Mouse (Mus musculus): ENCODE measurements around the gene Alkbh3. TPM values are rescaled to one million over a fixed set of nuclear protein-coding genes. Genes with fewer than 3 reads are reported as not detected.

The Alkbh3 gene
- total and polyA plus RNA-seq, 3 experiments, result 25.4 to 62.0 (median 29.0) TPM

- ATAC-seq (ENCODE audit: extremely low read depth, insufficient number of reproducible peaks, low FRiP score, poor library complexity, severe bottlenecking) (no peak), DNase-seq (ENCODE audit: low spot score) (no peak)
- no peak for TF ChIP-seq GATA1 (IDR thresholded peaks at IDR 0.05; ENCODE audit: borderline replicate concordance, low read length)
- Histone ChIP-seq H3K27me3 (ENCODE audit: insufficient read depth, low read length) (peaks cover 2% of the 10 kb centered on the region; the same call in 1 of the 2 replicates), H3K36me3 (replicated peaks) (no peaks in the 10 kb centered on the region), H3K4me1 (ENCODE audit: insufficient read depth, low read depth, low read length) (no peaks in the 10 kb centered on the region), H3K4me3 (ENCODE audit: low read depth, low read length) (no peak overlapping the region), H3K9me3 (replicated peaks) (peaks cover 13% of the 10 kb centered on the region)
Observed at GRCm38 (mm10) chr2:93957785-93958175, 52.8 kb downstream of the Alkbh3 start.

DNA sequence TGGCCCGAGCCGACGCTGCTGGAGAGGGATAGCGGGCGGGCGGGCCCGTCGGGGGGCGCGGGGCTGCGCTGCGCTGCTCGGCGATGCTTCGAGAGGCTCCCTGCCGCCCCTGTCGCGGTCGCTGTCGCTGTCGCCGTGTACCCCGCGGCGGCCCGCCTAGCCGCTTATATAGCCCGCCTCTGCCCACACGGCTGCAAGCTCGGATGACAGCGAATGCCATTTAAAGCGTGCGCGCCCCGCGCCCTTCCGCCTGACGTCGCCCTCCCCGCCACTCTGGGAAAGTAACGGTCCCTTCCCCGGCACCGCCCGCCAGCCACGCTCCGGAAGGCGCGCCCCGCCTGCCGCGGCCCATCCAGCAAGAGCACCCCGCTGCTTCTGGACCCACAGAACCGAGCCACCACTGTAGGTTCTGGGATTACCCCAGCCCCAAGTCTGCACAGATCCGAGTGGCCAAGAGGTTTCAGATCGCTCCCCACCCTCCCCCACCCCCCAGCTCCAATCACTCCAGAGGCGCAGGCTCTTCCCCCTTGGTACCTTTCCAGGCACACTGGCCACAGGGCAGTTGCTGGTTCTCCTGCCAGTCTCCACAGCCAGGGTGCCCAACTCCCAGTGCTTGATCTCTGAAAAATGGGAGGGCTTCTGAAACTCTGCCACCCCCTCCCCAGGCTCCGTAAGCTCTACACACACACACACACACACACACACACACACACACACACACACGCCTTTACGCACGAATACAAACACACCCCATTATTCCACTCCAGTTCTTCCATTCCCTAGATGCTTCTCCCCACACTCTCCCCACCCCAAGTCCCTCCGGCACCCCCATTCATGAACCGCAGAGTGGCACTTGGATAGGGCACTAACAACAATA lies 53.5 kb downstream of the Alkbh3 start, which contains the start of gene Gm13889:
TSS of gene Gm13889 (minus strand) at position 294 of the 877 bp plus-strand sequence.
- TF ChIP-seq TAL1 (conservative IDR thresholded peaks at IDR 0.05; ENCODE audit: low read depth, low read length) (no peak), CTCF (IDR thresholded peaks at IDR 0.05; ENCODE audit: low read depth, low read length) (no peak), GATA1 (IDR thresholded peaks at IDR 0.05; ENCODE audit: borderline replicate concordance, low read length) (no peak), GATA2 (IDR thresholded peaks at IDR 0.05; ENCODE audit: borderline replicate concordance, low read depth, low read length) (no peak), POLR2AphosphoS5 (IDR thresholded peaks at IDR 0.05; ENCODE audit: insufficient replicate concordance, low read depth, low read length) (no peak)
- Histone ChIP-seq H3K4me1 (ENCODE audit: insufficient read depth, low read depth, low read length) (no peaks in the 10 kb centered on the region), H3K36me3 (replicated peaks) (no peaks in the 10 kb centered on the region), H3K4me3 (ENCODE audit: low read depth, low read length) (no peak within 1 kb of the TSS; the same call in 1 of the 2 replicates), H3K9me3 (replicated peaks) (peaks cover 13% of the 10 kb centered on the region), H3K27me3 (ENCODE audit: insufficient read depth, low read length) (peaks cover 2% of the 10 kb centered on the region; the same call in 1 of the 2 replicates)
- DNase-seq (ENCODE audit: low spot score), result no peak
- no peak for ATAC-seq (ENCODE audit: extremely low read depth, insufficient number of reproducible peaks, low FRiP score, poor library complexity, severe bottlenecking)

- no peak for TF ChIP-seq GATA1 (IDR thresholded peaks at IDR 0.05; ENCODE audit: borderline replicate concordance, low read length)
- TF ChIP-seq TAL1 (conservative IDR thresholded peaks at IDR 0.05; ENCODE audit: low read depth, low read length), result no peak
- TF ChIP-seq POLR2AphosphoS5 (IDR thresholded peaks at IDR 0.05; ENCODE audit: insufficient replicate concordance, low read depth, low read length), result no peak
- TF ChIP-seq GATA2 (IDR thresholded peaks at IDR 0.05; ENCODE audit: borderline replicate concordance, low read depth, low read length), result no peak
- TF ChIP-seq CTCF (IDR thresholded peaks at IDR 0.05; ENCODE audit: low read depth, low read length), result no peak
- DNase-seq (ENCODE audit: low spot score) (no peak), ATAC-seq (ENCODE audit: extremely low read depth, insufficient number of reproducible peaks, low FRiP score, poor library complexity, severe bottlenecking) (no peak)
- peaks cover 13% of the 10 kb centered on the region for H3K9me3 ChIP-seq (replicated peaks)
- H3K4me1 ChIP-seq (ENCODE audit: insufficient read depth, low read depth, low read length), result no peaks in the 10 kb centered on the region
- H3K4me3 ChIP-seq (ENCODE audit: low read depth, low read length), result no peak overlapping the region; the same call in 1 of the 2 replicates
- no peaks in the 10 kb centered on the region for H3K36me3 ChIP-seq (replicated peaks)
- H3K27me3 ChIP-seq (ENCODE audit: insufficient read depth, low read length), result peaks cover 2% of the 10 kb centered on the region; the same call in 1 of the 2 replicates
Observed at GRCm38 (mm10) chr2:93956331-93956801, 54.2 kb downstream of the Alkbh3 start.

DNA sequence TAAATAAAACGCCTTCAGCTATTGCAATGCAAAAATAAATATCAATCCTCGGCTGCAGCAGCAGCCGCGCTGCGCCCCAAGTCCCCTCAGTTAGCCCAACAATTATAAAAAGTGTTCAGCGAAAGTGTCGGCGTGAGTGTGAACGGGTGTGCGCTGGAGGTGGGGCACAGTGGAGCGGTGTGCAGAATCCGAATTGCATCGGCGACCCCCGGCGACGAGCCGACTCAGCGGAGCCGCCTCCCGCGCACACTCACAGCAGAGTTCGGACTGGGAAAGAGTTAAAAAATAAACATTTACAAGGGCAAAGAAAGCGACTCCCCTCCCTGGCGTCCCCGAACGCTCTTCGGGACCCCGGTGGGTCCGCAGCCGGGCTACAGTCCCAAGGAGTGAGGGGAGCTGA lies 54.7 kb downstream of the Alkbh3 start:
- Histone ChIP-seq H3K9me3 (replicated peaks) (peaks cover 13% of the 10 kb centered on the region), H3K36me3 (replicated peaks) (no peaks in the 10 kb centered on the region), H3K27me3 (ENCODE audit: insufficient read depth, low read length) (peaks cover 2% of the 10 kb centered on the region; the same call in 1 of the 2 replicates), H3K4me3 (ENCODE audit: low read depth, low read length) (no peak overlapping the region), H3K4me1 (ENCODE audit: insufficient read depth, low read depth, low read length) (no peaks in the 10 kb centered on the region)
- ATAC-seq (ENCODE audit: extremely low read depth, insufficient number of reproducible peaks, low FRiP score, poor library complexity, severe bottlenecking) (no peak), DNase-seq (ENCODE audit: low spot score) (no peak)
- TF ChIP-seq GATA2 (IDR thresholded peaks at IDR 0.05; ENCODE audit: borderline replicate concordance, low read depth, low read length) (no peak), CTCF (IDR thresholded peaks at IDR 0.05; ENCODE audit: low read depth, low read length) (no peak), GATA1 (IDR thresholded peaks at IDR 0.05; ENCODE audit: borderline replicate concordance, low read length) (no peak), TAL1 (conservative IDR thresholded peaks at IDR 0.05; ENCODE audit: low read depth, low read length) (no peak), POLR2AphosphoS5 (IDR thresholded peaks at IDR 0.05; ENCODE audit: insufficient replicate concordance, low read depth, low read length) (no peak)

DNA sequence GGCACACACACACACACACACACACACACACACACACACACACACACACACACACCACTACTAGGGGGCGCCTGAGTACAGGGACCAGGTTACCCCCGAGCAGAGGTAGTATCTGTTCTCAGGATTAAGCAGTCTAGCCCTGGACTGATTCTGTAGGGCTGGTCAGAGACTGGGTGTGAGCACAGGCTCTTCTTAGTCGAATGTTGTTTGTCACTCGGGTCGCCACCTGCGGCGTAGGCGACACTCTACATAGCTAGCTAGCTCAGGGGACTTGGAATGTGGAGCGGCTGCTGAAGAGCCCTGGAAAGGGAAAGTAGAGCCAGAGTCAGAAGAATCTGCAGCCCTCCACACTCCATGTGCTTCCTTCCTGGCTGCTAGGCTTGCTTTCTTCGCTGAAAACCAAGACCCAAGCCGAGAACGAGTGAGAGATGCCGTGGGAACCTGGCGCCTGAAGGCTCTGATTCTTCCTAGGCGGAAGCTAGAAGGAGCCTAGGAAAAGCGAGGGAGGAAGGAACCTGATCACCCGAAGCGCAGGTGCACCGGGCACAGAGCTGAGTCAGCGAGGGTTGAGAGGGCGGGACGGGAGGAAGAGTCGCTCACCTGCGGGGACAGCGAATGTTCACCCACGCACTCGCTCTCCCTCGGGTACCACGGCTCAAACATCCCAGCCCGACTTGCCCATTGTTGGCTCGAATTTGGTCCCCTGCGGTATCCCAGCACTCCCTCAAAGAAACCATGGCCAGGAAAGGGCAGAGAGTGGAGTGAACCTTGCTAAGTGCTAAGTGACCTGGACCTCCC lies 55.6 kb downstream of the Alkbh3 start:
- ATAC-seq (ENCODE audit: extremely low read depth, insufficient number of reproducible peaks, low FRiP score, poor library complexity, severe bottlenecking) (no peak), DNase-seq (ENCODE audit: low spot score) (no peak)
- H3K36me3 ChIP-seq (replicated peaks), result no peaks in the 10 kb centered on the region
- H3K4me3 ChIP-seq (ENCODE audit: low read depth, low read length), result no peak overlapping the region
- H3K27me3 ChIP-seq (ENCODE audit: insufficient read depth, low read length), result peaks cover 2% of the 10 kb centered on the region; the same call in 1 of the 2 replicates
- no peaks in the 10 kb centered on the region for H3K4me1 ChIP-seq (ENCODE audit: insufficient read depth, low read depth, low read length)
- TF ChIP-seq CTCF (IDR thresholded peaks at IDR 0.05; ENCODE audit: low read depth, low read length) (no peak), GATA1 (IDR thresholded peaks at IDR 0.05; ENCODE audit: borderline replicate concordance, low read length) (no peak), TAL1 (conservative IDR thresholded peaks at IDR 0.05; ENCODE audit: low read depth, low read length) (no peak), GATA2 (IDR thresholded peaks at IDR 0.05; ENCODE audit: borderline replicate concordance, low read depth, low read length) (no peak), POLR2AphosphoS5 (IDR thresholded peaks at IDR 0.05; ENCODE audit: insufficient replicate concordance, low read depth, low read length) (no peak)
- peaks cover 13% of the 10 kb centered on the region for H3K9me3 ChIP-seq (replicated peaks)

- Histone ChIP-seq H3K4me1 (ENCODE audit: insufficient read depth, low read depth, low read length) (no peaks in the 10 kb centered on the region), H3K4me3 (ENCODE audit: low read depth, low read length) (no peak overlapping the region), H3K9me3 (replicated peaks) (peaks cover 13% of the 10 kb centered on the region), H3K36me3 (replicated peaks) (no peaks in the 10 kb centered on the region), H3K27me3 (ENCODE audit: insufficient read depth, low read length) (peaks cover 2% of the 10 kb centered on the region; the same call in 1 of the 2 replicates)
- ATAC-seq (ENCODE audit: extremely low read depth, insufficient number of reproducible peaks, low FRiP score, poor library complexity, severe bottlenecking) (no peak), DNase-seq (ENCODE audit: low spot score) (no peak)
- TF ChIP-seq GATA1 (IDR thresholded peaks at IDR 0.05; ENCODE audit: borderline replicate concordance, low read length) (no peak), POLR2AphosphoS5 (IDR thresholded peaks at IDR 0.05; ENCODE audit: insufficient replicate concordance, low read depth, low read length) (no peak), TAL1 (conservative IDR thresholded peaks at IDR 0.05; ENCODE audit: low read depth, low read length) (no peak), GATA2 (IDR thresholded peaks at IDR 0.05; ENCODE audit: borderline replicate concordance, low read depth, low read length) (no peak), CTCF (IDR thresholded peaks at IDR 0.05; ENCODE audit: low read depth, low read length) (no peak)
Observed at GRCm38 (mm10) chr2:93953726-93954125, 56.9 kb downstream of the Alkbh3 start.

Measured in G1E (cell line).